Mouse (Mus musculus) intestine, embryonic 16.5 days (tissue): ENCODE measurements around the gene Mbd4. TPM values are rescaled to one million over a fixed set of nuclear protein-coding genes. Genes with fewer than 3 reads are reported as not detected.
"Not testable (repeated sequence)": the region's sequence is repeated elsewhere in the genome, so short reads cannot be mapped to it uniquely, and the experiment has no call there.

Experiments
- ATAC-seq: fragments of 200-750 bp; cut with Nextera tagmentation; 2 replicates; pipeline ENCODE4 v1.8.0; 2017; ENCODE audit warnings: moderate TSS enrichment, moderate library complexity
- H3K27ac ChIP-seq: fragments of 300-500 bp; sonication (generic); 2 replicates; pipeline ENCODE4 v1.5.1; 2014; ENCODE audit warnings: mild to moderate bottlenecking, low read length
- H3K27me3 ChIP-seq: fragments of 300-500 bp; sonication (generic); replicated peaks from 2 replicates; pipeline ENCODE4 v1.6.1; 2014; ENCODE audit warnings: low read length, control low read depth, mixed read lengths; ENCODE audit not compliant: control insufficient read depth, insufficient read depth
- H3K36me3 ChIP-seq: fragments of 300-500 bp; sonication (generic); 2 replicates; pipeline ENCODE4 v1.6.1; 2014; ENCODE audit warnings: low read length, control low read depth; ENCODE audit not compliant: control insufficient read depth, insufficient read depth
- H3K4me1 ChIP-seq: fragments of 300-500 bp; sonication (generic); 2 replicates; pipeline ENCODE4 v1.6.1; 2014; ENCODE audit warnings: low read length, control low read depth, mixed read lengths; ENCODE audit not compliant: control insufficient read depth, insufficient read depth
- H3K4me2 ChIP-seq: fragments of 300-500 bp; sonication (generic); 2 replicates; pipeline ENCODE4 v1.6.1; 2014; ENCODE audit warnings: low read depth, low read length, control low read depth
- H3K4me3 ChIP-seq: fragments of 300-500 bp; sonication (generic); 2 replicates; pipeline ENCODE4 v1.5.1; 2014; ENCODE audit warnings: mild to moderate bottlenecking, low read length
- H3K9ac ChIP-seq: fragments of 300-500 bp; sonication (generic); 2 replicates; pipeline ENCODE4 v1.6.1; 2014; ENCODE audit warnings: low read depth, low read length
- H3K9me3 ChIP-seq: fragments of 300-500 bp; sonication (generic); 2 replicates; pipeline ENCODE4 v1.6.1; 2016; ENCODE audit warnings: low read length, control low read depth; ENCODE audit not compliant: control insufficient read depth
- WGBS: fragments of 180-500 bp; shearing (Covaris S2); extraction: QIAGEN DNeasy Blood & Tissue Kit; methylation state at CpG from one replicate; pipeline ENCODE4 v1.1.7; 2014; 5-methylcytosine and 5-hydroxymethylcytosine counted together
- polyA plus RNA-seq: library from polyadenylated mRNA; unstranded; fragments of >200 nt; fragmentation: Nextera tagmentation; extraction: Ambion mirVana; gene quantifications from 2 replicates; pipeline ENCODE4 v1.2.1, GENCODE M21; 2015

The Mbd4 gene
- polyA plus RNA-seq, 1 experiment from 2014 or later = 12.2 TPM

GRCm38 (mm10) chr6:115867157-115867556 lies 14.0 kb upstream of the Mbd4 start:
- not testable (repeated sequence) for H3K27me3 ChIP-seq, ATAC-seq, H3K9me3 ChIP-seq, H3K4me1 ChIP-seq, H3K4me3 ChIP-seq, H3K36me3 ChIP-seq, H3K27ac ChIP-seq, H3K4me2 ChIP-seq, H3K9ac ChIP-seq
- WGBS = no CpG with 5 or more reads among the region's 3 CpGs

- Histone ChIP-seq H3K4me1 (peaks cover 12% of the 10 kb centered on the region; the same call in 1 of the 2 replicates), H3K4me3 (no peak overlapping the region)
- no peak for ATAC-seq
Measured at GRCm38 (mm10) chr6:115865246-115865645, 12.1 kb upstream of the Mbd4 start.

GRCm38 (mm10) chr6:115863340-115863841 lies 10.2 kb upstream of the Mbd4 start:
- Histone ChIP-seq H3K9ac (no peak overlapping the region), H3K4me1 (peaks cover 24% of the 10 kb centered on the region), H3K4me2 (no peak overlapping the region), H3K27ac (peak overlapping the region; percentile 78), H3K4me3 (no peak overlapping the region), H3K27me3 (no peaks in the 10 kb centered on the region), H3K9me3 (no peaks in the 10 kb centered on the region), H3K36me3 (no peaks in the 10 kb centered on the region)
- ATAC-seq = peak; percentile 45
- 43% methylated on average over 7 of the region's 7 CpGs for WGBS

More at GRCm38 (mm10) chr6:115865246-115865645, 12.1 kb upstream of the Mbd4 start:
- no peak overlapping the region for H3K4me2 ChIP-seq
- no peak overlapping the region for H3K27ac ChIP-seq
- H3K9ac ChIP-seq = no peak overlapping the region
- H3K9me3 ChIP-seq = no peaks in the 10 kb centered on the region
- 86% methylated on average over 4 of the region's 4 CpGs for WGBS
- H3K36me3 ChIP-seq = no peaks in the 10 kb centered on the region
- no peaks in the 10 kb centered on the region for H3K27me3 ChIP-seq

GRCm38 (mm10) chr6:115860027-115860556 lies 6.9 kb upstream of the Mbd4 start:
- Histone ChIP-seq H3K9ac (no peak overlapping the region), H3K36me3 (no peaks in the 10 kb centered on the region), H3K4me1 (peaks cover 28% of the 10 kb centered on the region), H3K27ac (no peak overlapping the region), H3K9me3 (no peaks in the 10 kb centered on the region), H3K4me3 (no peak overlapping the region), H3K27me3 (no peaks in the 10 kb centered on the region), H3K4me2 (no peak overlapping the region)
- ATAC-seq = peak; percentile 29; the same call in 1 of the 2 replicates
- WGBS = 42% methylated on average over 7 of the region's 7 CpGs

- ATAC-seq = peak; percentile 57
- Histone ChIP-seq H3K4me1 (peaks cover 28% of the 10 kb centered on the region), H3K4me2 (no peak overlapping the region), H3K27me3 (no peaks in the 10 kb centered on the region), H3K9ac (peak overlapping the region; percentile 12; the same call in 1 of the 2 replicates), H3K36me3 (no peaks in the 10 kb centered on the region), H3K4me3 (no peak overlapping the region), H3K9me3 (no peaks in the 10 kb centered on the region), H3K27ac (0 out of 2 replicates have a peak overlapping the region, but pooled peaks have one; percentile 30)
- 34% methylated on average over 4 of the region's 4 CpGs for WGBS
Measured at GRCm38 (mm10) chr6:115859258-115859657, 6.1 kb upstream of the Mbd4 start.

GRCm38 (mm10) chr6:115856361-115856745 lies 3.2 kb upstream of the Mbd4 start:
- Histone ChIP-seq H3K9ac (no peak overlapping the region), H3K27ac (peak overlapping the region; percentile 17; the same call in 1 of the 2 replicates), H3K4me1 (peaks cover 21% of the 10 kb centered on the region), H3K9me3 (no peaks in the 10 kb centered on the region), H3K36me3 (0 out of 2 replicates have a peak, but pooled peaks cover 2% of the 10 kb centered on the region), H3K4me3 (no peak overlapping the region), H3K27me3 (no peaks in the 10 kb centered on the region), H3K4me2 (no peak overlapping the region)
- no peak for ATAC-seq
- WGBS = 53% methylated on average over 4 of the region's 4 CpGs

GRCm38 (mm10) chr6:115855733-115856360 lies 2.7 kb upstream of the Mbd4 start:
- H3K27ac ChIP-seq = no peak overlapping the region
- H3K27me3 ChIP-seq = no peaks in the 10 kb centered on the region
- no peak overlapping the region for H3K9ac ChIP-seq
- no peak overlapping the region for H3K4me3 ChIP-seq
- H3K9me3 ChIP-seq = no peaks in the 10 kb centered on the region
- no peak overlapping the region for H3K4me2 ChIP-seq
- H3K36me3 ChIP-seq = 0 out of 2 replicates have a peak, but pooled peaks cover 2% of the 10 kb centered on the region
- ATAC-seq = no peak
- WGBS = 81% methylated on average over 3 of the region's 3 CpGs
- peaks cover 21% of the 10 kb centered on the region for H3K4me1 ChIP-seq

- peaks cover 14% of the 10 kb centered on the region for H3K4me1 ChIP-seq
- no peaks in the 10 kb centered on the region for H3K27me3 ChIP-seq
- H3K36me3 ChIP-seq = 0 out of 2 replicates have a peak, but pooled peaks cover 2% of the 10 kb centered on the region
- H3K4me3 ChIP-seq = no peak overlapping the region
- H3K27ac ChIP-seq = no peak overlapping the region
- H3K9me3 ChIP-seq = no peaks in the 10 kb centered on the region
- 69% methylated on average over 2 of the region's 2 CpGs for WGBS
- no peak for ATAC-seq
- H3K9ac ChIP-seq = no peak overlapping the region
- H3K4me2 ChIP-seq = no peak overlapping the region
Measured at GRCm38 (mm10) chr6:115854432-115854831, 1.3 kb upstream of the Mbd4 start.

GRCm38 (mm10) chr6:115853985-115854384 lies 814 bp upstream of the Mbd4 start:
- no peak for ATAC-seq
- Histone ChIP-seq H3K4me1 (peaks cover 10% of the 10 kb centered on the region), H3K4me3 (peak overlapping the region; percentile 59), H3K9me3 (no peaks in the 10 kb centered on the region), H3K27ac (peak overlapping the region; percentile 52), H3K9ac (peak overlapping the region; percentile 63), H3K4me2 (peak overlapping the region; percentile 53), H3K36me3 (0 out of 2 replicates have a peak, but pooled peaks cover 2% of the 10 kb centered on the region), H3K27me3 (no peaks in the 10 kb centered on the region)
- 35% methylated on average over 7 of the region's 7 CpGs for WGBS
